Mouse (Mus musculus) embryonic fibroblast, embryonic 13.5 days (primary cell): Measurements from ENCODE around the gene Plekha7.

Experiments
- CTCF ChIP-seq: IDR thresholded peaks from 2 replicates; pipeline ENCODE4 v1.5.1; 2011; ENCODE audit warnings: mild to moderate bottlenecking, control low read depth, low read length, moderate library complexity, borderline replicate concordance; ENCODE audit not compliant: insufficient read depth
- POLR2A ChIP-seq: IDR thresholded peaks from 2 replicates; pipeline ENCODE4 v1.6.1; 2011; ENCODE audit warnings: low read depth, mild to moderate bottlenecking, control low read depth, low read length, moderate library complexity

DNA sequence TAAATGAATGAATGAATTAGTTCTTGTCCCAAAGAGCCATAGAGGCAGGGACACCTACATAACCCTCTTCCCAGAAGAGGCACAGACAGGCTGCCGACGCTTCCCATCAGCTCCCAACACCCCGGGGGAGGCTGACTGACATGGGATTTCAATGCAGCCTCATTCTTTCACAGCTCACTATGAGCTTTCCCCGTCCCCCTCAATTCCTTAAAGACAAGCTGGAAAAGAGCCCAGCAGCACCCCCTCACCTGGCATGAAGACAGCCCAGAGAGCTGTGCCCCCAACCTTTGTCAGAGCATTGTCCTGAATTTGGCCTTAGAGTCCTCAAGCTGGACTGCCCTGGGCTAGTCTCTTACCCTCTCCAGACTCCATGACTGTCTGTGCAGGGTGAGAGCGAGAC is 122.0 kb downstream of the Plekha7 start:
- TF ChIP-seq CTCF, result no peak
- TF ChIP-seq POLR2A, result no peak
